In the genomic region with DNA sequence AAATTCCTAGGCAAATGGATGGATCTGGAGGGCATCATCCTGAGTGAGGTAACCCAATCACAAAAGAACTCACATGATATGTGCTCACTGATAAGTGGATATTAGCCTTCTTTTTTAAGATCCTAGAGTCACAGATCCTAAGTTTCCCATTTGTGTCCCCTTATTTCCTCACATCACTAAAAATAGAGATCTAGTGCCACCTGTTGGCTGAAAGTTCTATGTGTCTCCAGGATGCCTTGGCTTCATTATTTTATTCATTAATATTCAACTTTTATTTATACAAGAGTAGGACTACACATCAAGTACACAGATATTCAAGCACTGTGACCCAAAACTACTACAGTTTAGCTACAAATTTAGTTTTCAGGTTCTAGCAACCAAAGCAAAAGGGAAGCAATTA, we compare ENCODE assay signal across 11 mouse cellular contexts.
DNase-seq lines count a peak whose midpoint lies in the region; ATAC-seq lines count a peak whose summit lies in the region.
"Had no signal": no experiment of that assay in that cellular context is flagged by ENCODE, and none has a peak within 500 bp of the region (broad histone marks: within the 10 kb centered on the region; RNA-seq: fewer than 3 reads in every experiment).

No protein-coding gene starts in this region.

- H3K27me3 ChIP-seq in hindbrain, embryonic 11.5 days (ENCODE audit: control insufficient read depth, insufficient read depth, low read length), result no peaks in the 10 kb centered on the region
- H3K27me3 ChIP-seq in hindbrain, embryonic 10.5 days (ENCODE audit: insufficient read depth, poor library complexity, severe bottlenecking), result no peaks in the 10 kb centered on the region
- H3K27me3 ChIP-seq in midbrain, embryonic 14.5 days (ENCODE audit: control insufficient read depth, insufficient read depth, low read length), result no peaks in the 10 kb centered on the region
- no peaks in the 10 kb centered on the region for H3K27me3 ChIP-seq in midbrain, embryonic 10.5 days (ENCODE audit: low read depth, poor library complexity, severe bottlenecking)

- H3K4me3 ChIP-seq in hindbrain, embryonic 11.5 days (ENCODE audit: low read depth, low read length), result no peak overlapping the region
- no peak overlapping the region for H3K4me3 ChIP-seq in hindbrain, embryonic 10.5 days
- no peak overlapping the region for H3K4me3 ChIP-seq in midbrain, embryonic 14.5 days (replicated peaks; ENCODE audit: low read depth, low read length)
- H3K4me3 ChIP-seq in midbrain, embryonic 10.5 days, result no peak overlapping the region

- ATAC-seq in hindbrain, embryonic 11.5 days (ENCODE audit: low FRiP score), result no peak
- ATAC-seq in midbrain, embryonic 14.5 days (ENCODE audit: low FRiP score, low TSS enrichment), result no peak
- no peak for ATAC-seq in megakaryocyte progenitor cell, adult 5-6 weeks (replicated peaks; ENCODE audit: poor library complexity)
- ATAC-seq: inflammation-experienced regulatory T-cells, adult 6 months had no signal

- H3K4me1 ChIP-seq in hindbrain, embryonic 11.5 days (replicated peaks; ENCODE audit: control insufficient read depth, insufficient read depth, low read length), result no peaks in the 10 kb centered on the region
- no peaks in the 10 kb centered on the region for H3K4me1 ChIP-seq in hindbrain, embryonic 10.5 days (replicated peaks)
- no peaks in the 10 kb centered on the region for H3K4me1 ChIP-seq in midbrain, embryonic 14.5 days (ENCODE audit: control insufficient read depth, insufficient read depth, low read length)
- 0 out of 2 replicates have a peak, but pooled peaks cover 7% of the 10 kb centered on the region for H3K4me1 ChIP-seq in midbrain, embryonic 10.5 days

- H3K9ac ChIP-seq in hindbrain, embryonic 11.5 days (ENCODE audit: low read depth, low read length), result no peak overlapping the region
- H3K9ac ChIP-seq in midbrain, embryonic 14.5 days (replicated peaks; ENCODE audit: low read length), result no peak overlapping the region

- H3K36me3 ChIP-seq in hindbrain, embryonic 11.5 days (ENCODE audit: control insufficient read depth, insufficient read depth, low read length), result no peaks in the 10 kb centered on the region
- H3K36me3 ChIP-seq in hindbrain, embryonic 10.5 days, result no peaks in the 10 kb centered on the region
- no peaks in the 10 kb centered on the region for H3K36me3 ChIP-seq in midbrain, embryonic 14.5 days (ENCODE audit: control insufficient read depth, insufficient read depth, low read length)
- H3K36me3 ChIP-seq in midbrain, embryonic 10.5 days, result no peaks in the 10 kb centered on the region

- H3K9me3 ChIP-seq in hindbrain, embryonic 11.5 days (ENCODE audit: control insufficient read depth, low read length), result no peaks in the 10 kb centered on the region
- H3K9me3 ChIP-seq in hindbrain, embryonic 10.5 days, result no peaks in the 10 kb centered on the region
- no peaks in the 10 kb centered on the region for H3K9me3 ChIP-seq in midbrain, embryonic 14.5 days (ENCODE audit: control insufficient read depth, low read length)
- H3K9me3 ChIP-seq in midbrain, embryonic 10.5 days (replicated peaks), result no peaks in the 10 kb centered on the region

- H3K4me2 ChIP-seq in hindbrain, embryonic 11.5 days (replicated peaks; ENCODE audit: low read depth, low read length), result no peak overlapping the region
- no peak overlapping the region for H3K4me2 ChIP-seq in midbrain, embryonic 14.5 days (ENCODE audit: low read length)
- H3K4me2 ChIP-seq: midbrain, embryonic 11.5 days had no signal

- no peak overlapping the region for H3K27ac ChIP-seq in hindbrain, embryonic 11.5 days (ENCODE audit: low read depth, low read length)
- H3K27ac ChIP-seq in hindbrain, embryonic 10.5 days, result no peak overlapping the region
- H3K27ac ChIP-seq in midbrain, embryonic 14.5 days (replicated peaks; ENCODE audit: low read depth, low read length), result no peak overlapping the region
- H3K27ac ChIP-seq in midbrain, embryonic 10.5 days (replicated peaks), result no peak overlapping the region

- peak; percentile 37 for DNase-seq in hindbrain, embryonic 11.5 days (ENCODE audit: low spot score)
- no peak for DNase-seq in hindbrain, embryonic 10.5 days (ENCODE audit: low spot score)
- DNase-seq in midbrain, embryonic 14.5 days, result peak; percentile 60
- no peak for DNase-seq in midbrain, embryonic 10.5 days (ENCODE audit: low spot score)
- peak; percentile 20 for DNase-seq in brain, adult 2 months (ENCODE audit: low read depth, low spot score)
- DNase-seq in retina, embryonic 14.5 days (ENCODE audit: low spot score), result peak; percentile 51
- no peak for DNase-seq in layer of hippocampus, postnatal 25 days (ENCODE audit: extremely low spot score in 1 of 2, low spot score in 1 of 2)
- DNase-seq: cerebellum, adult 11-12 months had no signal

Comparison
In these comparisons a context has a peak if more than half of its experiments do, and no peak if none do; other contexts are left out.
1. DNase-seq: peak in hindbrain, embryonic 11.5 days (single experiment), midbrain, embryonic 14.5 days (single experiment), brain, adult 2 months (single experiment) and retina, embryonic 14.5 days (single experiment); none in hindbrain, embryonic 10.5 days (single experiment), midbrain, embryonic 10.5 days (single experiment) and layer of hippocampus, postnatal 25 days (0 of 2).